Mouse (Mus musculus): ENCODE measurements around the gene Il21.

The Il21 gene

GRCm38 (mm10) chr3:37232586-37233222 lies at the start of gene Il21:
Gene Il21, minus strand, starts transcription at chr3:37232636.
- DNase-seq (ENCODE audit: extremely low spot score, low spot score): no peak

GRCm38 (mm10) chr3:37280871-37281270 lies 48.4 kb upstream of the Il21 start:
- no peak for DNase-seq (ENCODE audit: extremely low spot score, low spot score)

- DNase-seq (ENCODE audit: extremely low spot score, low spot score): no peak
Measured at GRCm38 (mm10) chr3:37280221-37280620, 47.8 kb upstream of the Il21 start.

GRCm38 (mm10) chr3:37274661-37275060 lies 42.2 kb upstream of the Il21 start:
- DNase-seq (ENCODE audit: extremely low spot score, low spot score): no peak

- DNase-seq (ENCODE audit: extremely low spot score, low spot score): no peak
Measured at GRCm38 (mm10) chr3:37273092-37273491, 40.7 kb upstream of the Il21 start.

GRCm38 (mm10) chr3:37271209-37271608 lies 38.8 kb upstream of the Il21 start:
- peak; percentile 42 for DNase-seq (ENCODE audit: extremely low spot score, low spot score)

GRCm38 (mm10) chr3:37269926-37270325 lies 37.5 kb upstream of the Il21 start:
- DNase-seq (ENCODE audit: extremely low spot score, low spot score): no peak

GRCm38 (mm10) chr3:37268338-37268737 lies 35.9 kb upstream of the Il21 start:
- DNase-seq (ENCODE audit: extremely low spot score, low spot score): no peak

- no peak for DNase-seq (ENCODE audit: extremely low spot score, low spot score)
Measured at GRCm38 (mm10) chr3:37259331-37259999, 27.0 kb upstream of the Il21 start.

- DNase-seq (ENCODE audit: extremely low spot score, low spot score): no peak
Measured at GRCm38 (mm10) chr3:37257776-37258175, 25.3 kb upstream of the Il21 start.

- DNase-seq (ENCODE audit: extremely low spot score, low spot score): no peak
Measured at GRCm38 (mm10) chr3:37250967-37251366, 18.5 kb upstream of the Il21 start.

- DNase-seq (ENCODE audit: extremely low spot score, low spot score): no peak
Measured at GRCm38 (mm10) chr3:37235025-37235424, 2.6 kb upstream of the Il21 start.

GRCm38 (mm10) chr3:37231153-37231552 lies 1.3 kb downstream of the Il21 start:
- DNase-seq (ENCODE audit: extremely low spot score, low spot score): no peak

- no peak for DNase-seq (ENCODE audit: extremely low spot score, low spot score)
Measured at GRCm38 (mm10) chr3:37229082-37229829, 3.2 kb downstream of the Il21 start.

GRCm38 (mm10) chr3:37225124-37225523 lies 7.3 kb downstream of the Il21 start:
- no peak for DNase-seq (ENCODE audit: extremely low spot score, low spot score)

- DNase-seq (ENCODE audit: extremely low spot score, low spot score): no peak
Measured at GRCm38 (mm10) chr3:37219071-37219470, 13.4 kb downstream of the Il21 start.

GRCm38 (mm10) chr3:37205226-37205800 lies 27.1 kb downstream of the Il21 start:
- no peak for DNase-seq (ENCODE audit: extremely low spot score, low spot score)

- no peak for DNase-seq (ENCODE audit: extremely low spot score, low spot score)
Measured at GRCm38 (mm10) chr3:37204556-37204955, 27.9 kb downstream of the Il21 start.

- DNase-seq (ENCODE audit: extremely low spot score, low spot score): peak; percentile 86
Measured at GRCm38 (mm10) chr3:37203984-37204428, 28.4 kb downstream of the Il21 start.

- DNase-seq (ENCODE audit: extremely low spot score, low spot score): no peak
Measured at GRCm38 (mm10) chr3:37202856-37203255, 29.6 kb downstream of the Il21 start.

- no peak for DNase-seq (ENCODE audit: extremely low spot score, low spot score)
Measured at GRCm38 (mm10) chr3:37201122-37201916, 31.1 kb downstream of the Il21 start.

Data from neural tube, embryonic 10.5 days (tissue).